Mouse (Mus musculus) limb, embryonic 14.5 days (tissue): ENCODE measurements around the gene Cirbp. TPM values are rescaled to one million over a fixed set of nuclear protein-coding genes. Genes with fewer than 3 reads are reported as not detected.

Experiments
- ATAC-seq: fragments of 200-750 bp; cut with Nextera tagmentation; 2 replicates; pipeline ENCODE4 v1.8.0; 2017; ENCODE audit warnings: low read depth, moderate number of reproducible peaks, moderate TSS enrichment; ENCODE audit not compliant: low FRiP score
- DNase-seq: peaks from one replicate; pipeline ENCODE4 v3.0.0-alpha.2; 2015; ENCODE audit warnings: low spot score
- H3K27ac ChIP-seq: fragments of 300-500 bp; sonication (generic); replicated peaks from 2 replicates; pipeline ENCODE4 v1.5.1; 2014; ENCODE audit warnings: low read depth, mild to moderate bottlenecking, low read length, moderate library complexity, mixed read lengths
- H3K27me3 ChIP-seq: fragments of 300-500 bp; sonication (generic); 2 replicates; pipeline ENCODE4 v1.6.1; 2014; ENCODE audit warnings: low read length, mixed read lengths; ENCODE audit not compliant: control insufficient read depth, insufficient read depth
- H3K36me3 ChIP-seq: fragments of 300-500 bp; sonication (generic); 2 replicates; pipeline ENCODE4 v1.6.1; 2014; ENCODE audit warnings: mild to moderate bottlenecking, low read length, moderate library complexity, mixed read lengths; ENCODE audit not compliant: control insufficient read depth, insufficient read depth
- H3K4me1 ChIP-seq: fragments of 300-500 bp; sonication (generic); 2 replicates; pipeline ENCODE4 v1.6.1; 2014; ENCODE audit warnings: antibody characterized with exemption, low read length, mixed read lengths; ENCODE audit not compliant: control insufficient read depth, insufficient read depth
- H3K4me2 ChIP-seq: fragments of 300-500 bp; sonication (generic); replicated peaks from 2 replicates; pipeline ENCODE4 v1.6.1; 2014; ENCODE audit warnings: low read depth, mild to moderate bottlenecking, low read length, moderate library complexity; ENCODE audit not compliant: severe bottlenecking
- H3K4me3 ChIP-seq: fragments of 300-500 bp; sonication (generic); replicated peaks from 2 replicates; pipeline ENCODE4 v1.5.1; 2014; ENCODE audit warnings: low read length
- H3K9ac ChIP-seq: fragments of 300-500 bp; sonication (generic); 2 replicates; pipeline ENCODE4 v1.6.1; 2014; ENCODE audit warnings: mild to moderate bottlenecking, low read depth, low read length, moderate library complexity; ENCODE audit not compliant: severe bottlenecking
- H3K9me3 ChIP-seq: fragments of 300-500 bp; sonication (generic); 2 replicates; pipeline ENCODE4 v1.6.1; 2016; ENCODE audit warnings: low read length; ENCODE audit not compliant: control insufficient read depth
- POLR2A ChIP-seq: fragments of 200-500 bp; IDR thresholded peaks from 2 replicates; pipeline ENCODE4 v1.8.0; 2012; ENCODE audit warnings: inconsistent platforms, mild to moderate bottlenecking, moderate library complexity, borderline replicate concordance; ENCODE audit not compliant: insufficient read depth, insufficient read length; ENCODE audit errors: extremely low read depth
- WGBS: fragments of 180-500 bp; shearing (Covaris S2); extraction: QIAGEN DNeasy Blood & Tissue Kit; methylation state at CpG from one replicate; pipeline ENCODE4 v1.1.7; 2014; 5-methylcytosine and 5-hydroxymethylcytosine counted together
- polyA plus RNA-seq, 2 experiments: library from polyadenylated mRNA; depleted of rRNA in 1 of 2; stranded (reverse) in 1 of 2; unstranded in 1 of 2; fragments of >200 nt; fragmentation: Nextera tagmentation in 1 of 2; extraction: Ambion mirVana in 1 of 2; gene quantifications; 2 replicates each; pipeline versions ENCODE4 v1.2.1 to v1.2.3; 2012 to 2014

Cirbp gene
- polyA plus RNA-seq, 2 experiments = 101 to 289 TPM

- H3K27me3 ChIP-seq = no peaks in the 10 kb centered on the region
- H3K4me1 ChIP-seq = no peaks in the 10 kb centered on the region
- ATAC-seq (no peak), DNase-seq (no peak)
- H3K27ac ChIP-seq = no peak overlapping the region
- no peak overlapping the region for H3K4me2 ChIP-seq
- no peak for TF ChIP-seq POLR2A
- peak overlapping the region; percentile 21; the same call in 1 of the 2 replicates for H3K9ac ChIP-seq
- WGBS = 34% methylated on average over 16 of the region's 16 CpGs
- no peak overlapping the region for H3K4me3 ChIP-seq
- H3K9me3 ChIP-seq = no peaks in the 10 kb centered on the region
- no peaks in the 10 kb centered on the region for H3K36me3 ChIP-seq
Measured at GRCm38 (mm10) chr10:80215048-80215772, 49.4 kb downstream of the Cirbp start.

- DNase-seq = no peak
- Histone ChIP-seq H3K9ac (no peak overlapping the region), H3K4me2 (no peak overlapping the region), H3K4me3 (no peak overlapping the region), H3K36me3 (no peaks in the 10 kb centered on the region), H3K9me3 (no peaks in the 10 kb centered on the region), H3K27me3 (no peaks in the 10 kb centered on the region), H3K4me1 (peaks cover 5% of the 10 kb centered on the region), H3K27ac (no peak overlapping the region)
- WGBS = 41% methylated on average over 6 of the region's 9 CpGs
- ATAC-seq = no peak
- no peak for TF ChIP-seq POLR2A
Measured at GRCm38 (mm10) chr10:80220676-80221075, 54.9 kb downstream of the Cirbp start.

Other genes with a start within 250 kb of the Cirbp start
Only the 30 nearest of the 32 such genes appear.
- gene Arid3a, start 238.9 kb upstream of the Cirbp start, polyA plus RNA-seq (2012; rRNA removed) = 8.6 and 12.6 TPM in 2 replicates
- gene Arid3a, start 238.9 kb upstream of the Cirbp start, polyA plus RNA-seq (2014; fragmentation: Nextera tagmentation; extraction: Ambion mirVana) = 4.8 and 5.0 TPM in 2 replicates
- gene Wdr18, start 205.8 kb upstream of the Cirbp start, polyA plus RNA-seq (2012; rRNA removed) = 58.7 and 78.5 TPM in 2 replicates
- gene Wdr18, start 205.8 kb upstream of the Cirbp start, polyA plus RNA-seq (2014; fragmentation: Nextera tagmentation; extraction: Ambion mirVana) = 99.8 and 106 TPM in 2 replicates
- gene Grin3b, start 195.3 kb upstream of the Cirbp start, polyA plus RNA-seq (2012; rRNA removed) = 0.72 and 0.76 TPM in 2 replicates
- gene Grin3b, start 195.3 kb upstream of the Cirbp start, polyA plus RNA-seq (2014; fragmentation: Nextera tagmentation; extraction: Ambion mirVana) = 0.23 and 0.55 TPM in 2 replicates
- 260 and 379 TPM in 2 replicates for gene Tmem259, start 181.7 kb upstream of the Cirbp start, polyA plus RNA-seq (2012; rRNA removed)
- 24.5 and 25.2 TPM in 2 replicates for gene Tmem259, start 181.7 kb upstream of the Cirbp start, polyA plus RNA-seq (2014; fragmentation: Nextera tagmentation; extraction: Ambion mirVana)
- 133 and 173 TPM in 2 replicates for gene Cnn2, start 177.4 kb upstream of the Cirbp start, polyA plus RNA-seq (2012; rRNA removed)
- 273 and 290 TPM in 2 replicates for gene Cnn2, start 177.4 kb upstream of the Cirbp start, polyA plus RNA-seq (2014; fragmentation: Nextera tagmentation; extraction: Ambion mirVana)
- 6.2 and 8.0 TPM in 2 replicates for gene Abca7, start 169.5 kb upstream of the Cirbp start, polyA plus RNA-seq (2012; rRNA removed)
- 2.2 and 2.4 TPM in 2 replicates for gene Abca7, start 169.5 kb upstream of the Cirbp start, polyA plus RNA-seq (2014; fragmentation: Nextera tagmentation; extraction: Ambion mirVana)
- gene Arhgap45, start 149.3 kb upstream of the Cirbp start, polyA plus RNA-seq (2012; rRNA removed) = 12.8 and 14.4 TPM in 2 replicates
- gene Arhgap45, start 149.3 kb upstream of the Cirbp start, polyA plus RNA-seq (2014; fragmentation: Nextera tagmentation; extraction: Ambion mirVana) = 3.4 and 5.7 TPM in 2 replicates
- gene Polr2e, start 126.2 kb upstream of the Cirbp start, polyA plus RNA-seq (2012; rRNA removed) = 287 and 350 TPM in 2 replicates
- gene Polr2e, start 126.2 kb upstream of the Cirbp start, polyA plus RNA-seq (2014; fragmentation: Nextera tagmentation; extraction: Ambion mirVana) = 247 and 248 TPM in 2 replicates
- 372 and 379 TPM in 2 replicates for gene Gpx4, start 118.8 kb upstream of the Cirbp start, polyA plus RNA-seq (2012; rRNA removed)
- 466 and 493 TPM in 2 replicates for gene Gpx4, start 118.8 kb upstream of the Cirbp start, polyA plus RNA-seq (2014; fragmentation: Nextera tagmentation; extraction: Ambion mirVana)
- 24.9 and 29.5 TPM in 2 replicates for gene Sbno2, start 60.4 kb upstream of the Cirbp start, polyA plus RNA-seq (2012; rRNA removed)
- 15.3 and 16.8 TPM in 2 replicates for gene Sbno2, start 60.4 kb upstream of the Cirbp start, polyA plus RNA-seq (2014; fragmentation: Nextera tagmentation; extraction: Ambion mirVana)
- gene Stk11, start 50.2 kb upstream of the Cirbp start, polyA plus RNA-seq (2012; rRNA removed) = 133 and 147 TPM in 2 replicates
- 30.1 and 32.4 TPM in 2 replicates for gene Stk11, start 50.2 kb upstream of the Cirbp start, polyA plus RNA-seq (2014; fragmentation: Nextera tagmentation; extraction: Ambion mirVana)
- 449 and 577 TPM in 2 replicates for gene Atp5d, start 27.4 kb upstream of the Cirbp start, polyA plus RNA-seq (2012; rRNA removed)
- 477 TPM in 2 replicates for gene Atp5d, start 27.4 kb upstream of the Cirbp start, polyA plus RNA-seq (2014; fragmentation: Nextera tagmentation; extraction: Ambion mirVana)
- 28.9 and 36.0 TPM in 2 replicates for gene Cbarp, start 25.1 kb upstream of the Cirbp start, polyA plus RNA-seq (2012; rRNA removed)
- 7.5 and 9.3 TPM in 2 replicates for gene Cbarp, start 25.1 kb upstream of the Cirbp start, polyA plus RNA-seq (2014; fragmentation: Nextera tagmentation; extraction: Ambion mirVana)
- gene Midn, start 17.7 kb upstream of the Cirbp start, polyA plus RNA-seq (2012; rRNA removed) = 108 and 161 TPM in 2 replicates
- 33.4 and 39.6 TPM in 2 replicates for gene Midn, start 17.7 kb upstream of the Cirbp start, polyA plus RNA-seq (2014; fragmentation: Nextera tagmentation; extraction: Ambion mirVana)
- gene 1600002K03Rik, start 7.0 kb downstream of the Cirbp start, polyA plus RNA-seq (2012; rRNA removed) = 10.9 and 15.5 TPM in 2 replicates
- 8.5 and 12.8 TPM in 2 replicates for gene 1600002K03Rik, start 7.0 kb downstream of the Cirbp start, polyA plus RNA-seq (2014; fragmentation: Nextera tagmentation; extraction: Ambion mirVana)
- 41.7 and 67.7 TPM in 2 replicates for gene Efna2, start 13.5 kb downstream of the Cirbp start, polyA plus RNA-seq (2012; rRNA removed)
- gene Efna2, start 13.5 kb downstream of the Cirbp start, polyA plus RNA-seq (2014; fragmentation: Nextera tagmentation; extraction: Ambion mirVana) = 31.5 and 38.6 TPM in 2 replicates
- 91.5 and 93.4 TPM in 2 replicates for gene Mum1, start 60.4 kb downstream of the Cirbp start, polyA plus RNA-seq (2012; rRNA removed)
- gene Mum1, start 60.4 kb downstream of the Cirbp start, polyA plus RNA-seq (2014; fragmentation: Nextera tagmentation; extraction: Ambion mirVana) = 50.1 and 57.3 TPM in 2 replicates
- 338 and 449 TPM in 2 replicates for gene Ndufs7, start 83.1 kb downstream of the Cirbp start, polyA plus RNA-seq (2012; rRNA removed)
- 349 and 366 TPM in 2 replicates for gene Ndufs7, start 83.1 kb downstream of the Cirbp start, polyA plus RNA-seq (2014; fragmentation: Nextera tagmentation; extraction: Ambion mirVana)
- gene Gamt, start 95.0 kb downstream of the Cirbp start, polyA plus RNA-seq (2012; rRNA removed) = 74.1 and 80.5 TPM in 2 replicates
- 75.7 and 90.8 TPM in 2 replicates for gene Gamt, start 95.0 kb downstream of the Cirbp start, polyA plus RNA-seq (2014; fragmentation: Nextera tagmentation; extraction: Ambion mirVana)
- 243 and 272 TPM in 2 replicates for gene Dazap1, start 95.5 kb downstream of the Cirbp start, polyA plus RNA-seq (2012; rRNA removed)
- 46.1 and 50.7 TPM in 2 replicates for gene Dazap1, start 95.5 kb downstream of the Cirbp start, polyA plus RNA-seq (2014; fragmentation: Nextera tagmentation; extraction: Ambion mirVana)
- 3,060 and 3,829 TPM in 2 replicates for gene Rps15, start 126.5 kb downstream of the Cirbp start, polyA plus RNA-seq (2012; rRNA removed)
- 1,091 and 1,173 TPM in 2 replicates for gene Rps15, start 126.5 kb downstream of the Cirbp start, polyA plus RNA-seq (2014; fragmentation: Nextera tagmentation; extraction: Ambion mirVana)
- gene Apc2, start 130.0 kb downstream of the Cirbp start, polyA plus RNA-seq (2012; rRNA removed) = 2.5 and 3.3 TPM in 2 replicates
- 1.5 and 1.8 TPM in 2 replicates for gene Apc2, start 130.0 kb downstream of the Cirbp start, polyA plus RNA-seq (2014; fragmentation: Nextera tagmentation; extraction: Ambion mirVana)
- gene 2310011J03Rik, start 154.6 kb downstream of the Cirbp start, polyA plus RNA-seq (2012; rRNA removed) = 45.1 and 46.7 TPM in 2 replicates
- 45.1 and 46.1 TPM in 2 replicates for gene 2310011J03Rik, start 154.6 kb downstream of the Cirbp start, polyA plus RNA-seq (2014; fragmentation: Nextera tagmentation; extraction: Ambion mirVana)
- gene Pcsk4, start 163.5 kb downstream of the Cirbp start, polyA plus RNA-seq (2012; rRNA removed) = 7.8 and 10.7 TPM in 2 replicates
- gene Pcsk4, start 163.5 kb downstream of the Cirbp start, polyA plus RNA-seq (2014; fragmentation: Nextera tagmentation; extraction: Ambion mirVana) = 4.2 and 5.9 TPM in 2 replicates
- gene Reep6, start 164.0 kb downstream of the Cirbp start, polyA plus RNA-seq (2012; rRNA removed) = 3.9 TPM in 2 replicates
- 9.9 and 10.5 TPM in 2 replicates for gene Reep6, start 164.0 kb downstream of the Cirbp start, polyA plus RNA-seq (2014; fragmentation: Nextera tagmentation; extraction: Ambion mirVana)
- 16.5 and 21.9 TPM in 2 replicates for gene Adamtsl5, start 182.4 kb downstream of the Cirbp start, polyA plus RNA-seq (2012; rRNA removed)
- gene Adamtsl5, start 182.4 kb downstream of the Cirbp start, polyA plus RNA-seq (2014; fragmentation: Nextera tagmentation; extraction: Ambion mirVana) = 6.5 and 6.7 TPM in 2 replicates
- gene Plk5, start 190.5 kb downstream of the Cirbp start, polyA plus RNA-seq (2012; rRNA removed) = 1.8 and 1.9 TPM in 2 replicates
- 0.48 and 0.88 TPM in 2 replicates for gene Plk5, start 190.5 kb downstream of the Cirbp start, polyA plus RNA-seq (2014; fragmentation: Nextera tagmentation; extraction: Ambion mirVana)
- gene Mex3d, start 221.7 kb downstream of the Cirbp start, polyA plus RNA-seq (2012; rRNA removed) = 44.0 and 60.0 TPM in 2 replicates
- gene Mex3d, start 221.7 kb downstream of the Cirbp start, polyA plus RNA-seq (2014; fragmentation: Nextera tagmentation; extraction: Ambion mirVana) = 8.2 and 9.0 TPM in 2 replicates
- 267 and 270 TPM in 2 replicates for gene Mbd3, start 233.6 kb downstream of the Cirbp start, polyA plus RNA-seq (2012; rRNA removed)
- gene Mbd3, start 233.6 kb downstream of the Cirbp start, polyA plus RNA-seq (2014; fragmentation: Nextera tagmentation; extraction: Ambion mirVana) = 196 and 214 TPM in 2 replicates
- 572 and 718 TPM in 2 replicates for gene Uqcr11, start 240.8 kb downstream of the Cirbp start, polyA plus RNA-seq (2012; rRNA removed)
- 617 and 707 TPM in 2 replicates for gene Uqcr11, start 240.8 kb downstream of the Cirbp start, polyA plus RNA-seq (2014; fragmentation: Nextera tagmentation; extraction: Ambion mirVana)